ENCODE assay signal across 24 mouse cellular contexts in the genomic region with DNA sequence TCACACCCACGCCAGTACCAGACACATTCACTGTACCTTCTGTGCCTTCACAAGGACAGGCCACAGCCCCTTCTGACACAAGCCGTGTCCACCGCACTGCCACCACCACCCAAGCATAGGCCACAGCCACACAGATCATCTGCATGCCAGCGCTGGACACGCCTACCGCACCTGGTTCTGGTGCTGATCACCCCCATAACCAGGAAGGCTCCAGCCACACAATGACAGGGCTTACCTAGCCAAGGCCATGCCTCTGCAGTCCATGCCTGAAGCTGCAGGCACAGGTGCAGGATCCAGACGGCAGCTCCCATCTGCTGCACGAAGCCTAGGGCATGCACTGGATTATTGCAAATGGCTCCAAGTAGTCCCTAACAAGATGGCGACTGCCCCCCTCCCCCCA. TPM values are rescaled to one million over a fixed set of nuclear protein-coding genes. Genes with fewer than 3 reads are reported as not detected.
DNase-seq lines count a peak whose midpoint lies in the region; ATAC-seq and TF ChIP-seq lines count a peak whose summit lies in the region.
"Had no signal": no experiment of that assay in that cellular context is flagged by ENCODE, and none has a peak within 500 bp of the region (broad histone marks: within the 10 kb centered on the region; RNA-seq: fewer than 3 reads in every experiment).

No protein-coding gene starts in this region.

- H3K27me3 ChIP-seq in midbrain, embryonic 10.5 days (ENCODE audit: low read depth, poor library complexity, severe bottlenecking): no peaks in the 10 kb centered on the region
- no peaks in the 10 kb centered on the region for H3K27me3 ChIP-seq in midbrain, embryonic 15.5 days (replicated peaks)
- peaks cover 0 to 8% of the 10 kb centered on the region in 2 experiments; a peak in 1 of 4 replicates for H3K27me3 ChIP-seq in MEL (ENCODE audit: control insufficient read depth in 1 of 2, insufficient read depth in 2 of 2, low read length in 2 of 2)
- no peaks in the 10 kb centered on the region for H3K27me3 ChIP-seq in forebrain, embryonic 16.5 days (replicated peaks; ENCODE audit: control insufficient read depth, insufficient read depth, low read length)
- H3K27me3 ChIP-seq in hindbrain, postnatal 0 days (ENCODE audit: insufficient read depth, low read length): no peaks in the 10 kb centered on the region
- no peaks in the 10 kb centered on the region for H3K27me3 ChIP-seq in kidney, embryonic 16.5 days (ENCODE audit: insufficient read depth, low read length)

- H3K4me3 ChIP-seq in midbrain, embryonic 10.5 days: no peak overlapping the region
- no peak overlapping the region for H3K4me3 ChIP-seq in midbrain, embryonic 15.5 days
- no peak overlapping the region for H3K4me3 ChIP-seq in MEL (ENCODE audit: control insufficient read depth in 1 of 2, insufficient read depth in 1 of 2, low read depth in 2 of 2, low read length in 2 of 2)
- no peak overlapping the region for H3K4me3 ChIP-seq in forebrain, embryonic 16.5 days (replicated peaks; ENCODE audit: low read length)
- H3K4me3 ChIP-seq in hindbrain, postnatal 0 days (ENCODE audit: low read length): no peak overlapping the region
- no peak overlapping the region for H3K4me3 ChIP-seq in kidney, embryonic 16.5 days (ENCODE audit: low read length)
- H3K4me3 ChIP-seq: embryonic facial prominence, embryonic 10.5 days; heart, embryonic 13.5 days; myocyte had no signal

- TF ChIP-seq RAD21 in MEL (IDR thresholded peaks at IDR 0.05; ENCODE audit: low read depth, low read length): no peak

- no peak for ATAC-seq in midbrain, embryonic 15.5 days (replicated peaks)
- no peak for ATAC-seq in forebrain, embryonic 16.5 days
- 0 out of 2 replicates have a peak, but pooled peaks have one; percentile 6 for ATAC-seq in hindbrain, postnatal 0 days
- no peak for ATAC-seq in kidney, embryonic 16.5 days (ENCODE audit: low FRiP score, low TSS enrichment)
- ATAC-seq: intestine, postnatal 0 days; midbrain, embryonic 16.5 days had no signal

- WGBS in midbrain, embryonic 10.5 days: 92% methylated on average over 9 of the region's 9 CpGs
- WGBS in midbrain, embryonic 15.5 days: 87% methylated on average over 9 of the region's 9 CpGs
- WGBS in forebrain, embryonic 16.5 days: 91% methylated on average over 9 of the region's 9 CpGs
- 85% methylated on average over 9 of the region's 9 CpGs for WGBS in hindbrain, postnatal 0 days
- 93% methylated on average over 9 of the region's 9 CpGs for WGBS in kidney, embryonic 16.5 days

- TF ChIP-seq POLR2A in MEL (IDR thresholded peaks at IDR 0.05; ENCODE audit: control insufficient read depth in 1 of 2, insufficient read depth in 1 of 2, low read depth in 1 of 2, low read length in 2 of 2, poor library complexity in 1 of 2): no peak

- DNase-seq in midbrain, embryonic 10.5 days (ENCODE audit: low spot score): no peak
- DNase-seq in MEL (ENCODE audit: low read depth, low spot score): no peak
- no peak for DNase-seq in hindbrain, postnatal 0 days (ENCODE audit: low spot score)
- DNase-seq in urinary bladder, adult 18-20 months (ENCODE audit: low spot score in 2 of 2): no peak
- DNase-seq in lung, postnatal 4 days: no peak
- DNase-seq: adrenal gland, postnatal 25 days; cerebellum, adult 8-10 months; gastrocnemius, postnatal 25 days; heart, adult 18-20 months; heart, postnatal 14 days; kidney, postnatal 14 days; right cerebral cortex, postnatal 14 days had no signal

- no peaks in the 10 kb centered on the region for H3K9me3 ChIP-seq in midbrain, embryonic 10.5 days (replicated peaks)
- H3K9me3 ChIP-seq in midbrain, embryonic 15.5 days: no peaks in the 10 kb centered on the region
- H3K9me3 ChIP-seq in MEL (replicated peaks; ENCODE audit: insufficient read depth, low read length): no peaks in the 10 kb centered on the region
- no peaks in the 10 kb centered on the region for H3K9me3 ChIP-seq in forebrain, embryonic 16.5 days (ENCODE audit: control insufficient read depth, low read length)
- no peaks in the 10 kb centered on the region for H3K9me3 ChIP-seq in hindbrain, postnatal 0 days (ENCODE audit: low read length)
- no peaks in the 10 kb centered on the region for H3K9me3 ChIP-seq in kidney, embryonic 16.5 days (ENCODE audit: low read length)
- H3K9me3 ChIP-seq: embryonic facial prominence, embryonic 10.5 days; heart, embryonic 13.5 days had no signal

- TF ChIP-seq CTCF in MEL (IDR thresholded peaks at IDR 0.05 in 2 of 3, conservative IDR thresholded peaks at IDR 0.05 in 1 of 3; ENCODE audit: control insufficient read depth in 1 of 3, insufficient read depth in 1 of 3, low read depth in 2 of 3, low read length in 3 of 3, poor library complexity in 1 of 3, severe bottlenecking in 1 of 3): no peak
- no peak for TF ChIP-seq CTCF in hindbrain, postnatal 0 days (IDR thresholded peaks at IDR 0.05; ENCODE audit: low read depth)

- no peak overlapping the region for H3K4me2 ChIP-seq in midbrain, embryonic 15.5 days
- H3K4me2 ChIP-seq in forebrain, embryonic 16.5 days (ENCODE audit: low read length): no peak overlapping the region
- H3K4me2 ChIP-seq in hindbrain, postnatal 0 days (ENCODE audit: low read depth, low read length): no peak overlapping the region
- no peak overlapping the region for H3K4me2 ChIP-seq in kidney, embryonic 16.5 days (replicated peaks; ENCODE audit: low read depth, low read length)
- H3K4me2 ChIP-seq: heart, embryonic 13.5 days had no signal

- H3K27ac ChIP-seq in midbrain, embryonic 10.5 days (replicated peaks): peak overlapping the region; percentile 73; the same call in 1 of the 2 replicates
- no peak overlapping the region for H3K27ac ChIP-seq in midbrain, embryonic 15.5 days
- H3K27ac ChIP-seq in MEL (ENCODE audit: control insufficient read depth, low read depth, low read length): no peak overlapping the region
- peak overlapping the region; percentile 74 for H3K27ac ChIP-seq in forebrain, embryonic 16.5 days (ENCODE audit: low read length)
- H3K27ac ChIP-seq in hindbrain, postnatal 0 days: no peak overlapping the region
- H3K27ac ChIP-seq in kidney, embryonic 16.5 days (ENCODE audit: low read length): no peak overlapping the region
- H3K27ac ChIP-seq: heart, embryonic 13.5 days had no signal

- H3K79me2 ChIP-seq in MEL (ENCODE audit: control insufficient read depth, insufficient read depth, low read length, poor library complexity): no peaks in the 10 kb centered on the region

- no peak for TF ChIP-seq EP300 in MEL (IDR thresholded peaks at IDR 0.05; ENCODE audit: low read depth in 1 of 2, low read length in 2 of 2)

- no peak overlapping the region for H3K9ac ChIP-seq in midbrain, embryonic 15.5 days
- H3K9ac ChIP-seq in MEL (ENCODE audit: control insufficient read depth, low read depth, low read length, poor library complexity, severe bottlenecking): no peak overlapping the region
- no peak overlapping the region for H3K9ac ChIP-seq in forebrain, embryonic 16.5 days (replicated peaks; ENCODE audit: low read depth, low read length)
- no peak overlapping the region for H3K9ac ChIP-seq in hindbrain, postnatal 0 days (replicated peaks; ENCODE audit: low read length)
- no peak overlapping the region for H3K9ac ChIP-seq in kidney, embryonic 16.5 days (replicated peaks; ENCODE audit: low read length)
- H3K9ac ChIP-seq: heart, embryonic 13.5 days had no signal

- H3K36me3 ChIP-seq in midbrain, embryonic 10.5 days: peaks cover 63% of the 10 kb centered on the region
- H3K36me3 ChIP-seq in midbrain, embryonic 15.5 days (replicated peaks): peaks cover 27% of the 10 kb centered on the region
- H3K36me3 ChIP-seq in MEL (ENCODE audit: control insufficient read depth in 1 of 2, insufficient read depth in 2 of 2, low read length in 2 of 2): no peaks in the 10 kb centered on the region
- H3K36me3 ChIP-seq in forebrain, embryonic 16.5 days (ENCODE audit: control insufficient read depth, insufficient read depth): peaks cover 17% of the 10 kb centered on the region
- H3K36me3 ChIP-seq in hindbrain, postnatal 0 days (ENCODE audit: insufficient read depth, low read length): peaks cover 28% of the 10 kb centered on the region
- no peaks in the 10 kb centered on the region for H3K36me3 ChIP-seq in kidney, embryonic 16.5 days (ENCODE audit: insufficient read depth, low read length)
- H3K36me3 ChIP-seq: heart, embryonic 13.5 days had no signal

- peaks cover 20% of the 10 kb centered on the region for H3K4me1 ChIP-seq in midbrain, embryonic 10.5 days
- no peaks in the 10 kb centered on the region for H3K4me1 ChIP-seq in midbrain, embryonic 15.5 days
- no peaks in the 10 kb centered on the region for H3K4me1 ChIP-seq in MEL (ENCODE audit: control insufficient read depth in 1 of 2, insufficient read depth in 2 of 2, low read length in 2 of 2)
- peaks cover 8% of the 10 kb centered on the region for H3K4me1 ChIP-seq in forebrain, embryonic 16.5 days (replicated peaks; ENCODE audit: control insufficient read depth, insufficient read depth, low read length)
- H3K4me1 ChIP-seq in hindbrain, postnatal 0 days (ENCODE audit: insufficient read depth, low read length): no peaks in the 10 kb centered on the region
- 0 out of 2 replicates have a peak, but pooled peaks cover 3% of the 10 kb centered on the region for H3K4me1 ChIP-seq in kidney, embryonic 16.5 days (ENCODE audit: insufficient read depth, low read length)

TF ChIP-seq in MEL, 35 proteins besides CTCF, POLR2A, EP300 and RAD21:
- no peak for TF ChIP-seq NRF1 (IDR thresholded peaks at IDR 0.05; ENCODE audit: insufficient read depth, low read depth, low read length, poor library complexity, severe bottlenecking)
- no peak for TF ChIP-seq ZKSCAN1 (IDR thresholded peaks at IDR 0.05; ENCODE audit: low read depth, low read length)
- TF ChIP-seq POLR2AphosphoS5 (IDR thresholded peaks at IDR 0.05; ENCODE audit: borderline replicate concordance, low read depth, low read length): peak; percentile 47; the same call in 1 of the 2 replicates
- no peak for TF ChIP-seq RCOR1 (IDR thresholded peaks at IDR 0.05; ENCODE audit: low read depth, low read length)

RNA-seq across cellular contexts. Expression of a gene that starts 54.8 kb away (rescaled TPM):
- polyA plus RNA-seq in midbrain, embryonic 10.5 days (2016; fragmentation: Nextera tagmentation; extraction: Ambion mirVana): 5.5 and 9.5 TPM in 2 replicates
- 28.3 and 28.6 TPM in 2 replicates for polyA plus RNA-seq in midbrain, embryonic 15.5 days (2015; fragmentation: Nextera tagmentation; extraction: Ambion mirVana)
- not detected in 2 replicates for total RNA-seq in MEL (2012; rRNA removed)
- not detected for polyA plus RNA-seq in MEL (2012; ENCODE audit: insufficient read depth in 1 of 2, insufficient read length in 2 of 2, low read depth in 1 of 2, low replicate concordance in 2 of 2, missing spikeins in 1 of 2)
- 30.0 and 33.0 TPM in 2 replicates for polyA plus RNA-seq in forebrain, embryonic 16.5 days (2015; fragmentation: Nextera tagmentation; extraction: Ambion mirVana)
- total RNA-seq in hindbrain, postnatal 0 days (2014; rRNA removed): 125 and 133 TPM in 2 replicates
- 22.2 and 25.0 TPM in 2 replicates for polyA plus RNA-seq in hindbrain, postnatal 0 days (2015; fragmentation: Nextera tagmentation; extraction: Ambion mirVana)
- 0.21 and 0.24 TPM in 2 replicates for polyA plus RNA-seq in kidney, embryonic 16.5 days (2015; fragmentation: Nextera tagmentation; extraction: Ambion mirVana)
- total RNA-seq: common myeloid progenitor, adult 5-6 weeks; liver, adult 2 months; neutrophil, adult 5-6 weeks had no signal
- polyA plus RNA-seq: liver, adult 2 months; liver, embryonic 16.5 days; myocyte had no signal

Comparison
In these comparisons a context has a peak if more than half of its experiments do, and no peak if none do; other contexts are left out.
1. H3K27ac ChIP-seq: peak in midbrain, embryonic 10.5 days (single experiment) and forebrain, embryonic 16.5 days (single experiment); none in midbrain, embryonic 15.5 days (single experiment), MEL (single experiment), hindbrain, postnatal 0 days (single experiment) and kidney, embryonic 16.5 days (single experiment).